Mouse (Mus musculus): ENCODE results near the gene Sestd1. TPM values are rescaled to one million over a fixed set of nuclear protein-coding genes. Genes with fewer than 3 reads are reported as not detected.

Sestd1 gene
- polyA plus RNA-seq, 1 experiment from 2014 or later = 5.3 TPM

DNA sequence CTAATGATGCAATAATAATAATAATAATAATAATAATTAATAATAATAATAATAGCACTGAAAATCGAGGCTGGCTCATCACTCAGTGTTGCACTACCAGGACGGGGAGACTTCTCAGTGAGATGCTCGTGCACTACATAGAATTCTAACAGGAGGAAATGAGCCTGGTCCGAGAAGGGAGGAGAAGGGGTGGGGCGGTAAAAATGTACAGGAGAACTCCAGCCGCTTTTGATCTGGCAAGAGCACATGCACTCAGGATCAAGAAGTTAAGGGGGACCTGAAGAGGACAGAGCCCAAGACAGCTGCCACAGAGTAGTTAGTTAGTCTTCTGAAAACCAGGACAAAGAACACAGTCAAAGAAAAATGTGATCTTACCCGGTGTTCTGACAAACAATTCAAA lies 15.1 kb downstream of the Sestd1 start:
- Histone ChIP-seq H3K4me1 (replicated peaks; ENCODE audit: control insufficient read depth, insufficient read depth, low read length) (no peaks in the 10 kb centered on the region), H3K27me3 (replicated peaks; ENCODE audit: control insufficient read depth, insufficient read depth, low read length) (no peaks in the 10 kb centered on the region), H3K9me3 (ENCODE audit: control insufficient read depth, low read length) (no peaks in the 10 kb centered on the region), H3K9ac (ENCODE audit: low read depth, low read length) (no peak overlapping the region), H3K36me3 (ENCODE audit: control insufficient read depth, insufficient read depth, low read length) (no peaks in the 10 kb centered on the region), H3K4me3 (ENCODE audit: low read depth, low read length) (no peak overlapping the region), H3K27ac (ENCODE audit: low read depth, low read length) (no peak overlapping the region), H3K4me2 (no peak overlapping the region)
- DNase-seq (ENCODE audit: low spot score) = no peak
- 62% methylated on average over 7 of the region's 7 CpGs for WGBS
- ATAC-seq (replicated peaks; ENCODE audit: low FRiP score) = no peak

DNA sequence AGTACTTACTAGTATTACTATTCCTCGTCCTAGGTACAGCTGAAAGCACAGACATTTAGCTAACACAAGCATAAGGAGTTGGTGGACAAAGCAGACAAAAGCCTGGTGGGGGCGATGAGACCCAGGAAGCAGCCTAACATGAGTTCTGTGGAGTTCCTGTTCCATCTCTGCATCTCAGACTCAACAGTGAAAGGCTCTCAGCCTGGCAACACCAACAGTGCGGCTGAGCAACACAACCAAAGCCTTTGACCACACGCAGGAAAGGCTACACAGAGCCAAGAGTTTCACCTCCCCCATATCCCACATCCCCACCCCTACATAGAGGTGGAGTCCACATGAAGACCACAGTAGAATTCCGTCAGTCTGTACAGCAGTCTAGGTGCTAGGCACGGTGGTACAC lies 15.8 kb downstream of the Sestd1 start:
- no peak overlapping the region for H3K9ac ChIP-seq (ENCODE audit: low read depth, low read length)
- ATAC-seq (replicated peaks; ENCODE audit: low FRiP score) (no peak), DNase-seq (ENCODE audit: low spot score) (no peak)
- H3K27me3 ChIP-seq (replicated peaks; ENCODE audit: control insufficient read depth, insufficient read depth, low read length) = no peaks in the 10 kb centered on the region
- no peak overlapping the region for H3K27ac ChIP-seq (ENCODE audit: low read depth, low read length)
- WGBS = 70% methylated on average over 6 of the region's 6 CpGs
- no peaks in the 10 kb centered on the region for H3K36me3 ChIP-seq (ENCODE audit: control insufficient read depth, insufficient read depth, low read length)
- no peaks in the 10 kb centered on the region for H3K9me3 ChIP-seq (ENCODE audit: control insufficient read depth, low read length)
- no peak overlapping the region for H3K4me2 ChIP-seq
- no peaks in the 10 kb centered on the region for H3K4me1 ChIP-seq (replicated peaks; ENCODE audit: control insufficient read depth, insufficient read depth, low read length)
- H3K4me3 ChIP-seq (ENCODE audit: low read depth, low read length) = no peak overlapping the region

DNA sequence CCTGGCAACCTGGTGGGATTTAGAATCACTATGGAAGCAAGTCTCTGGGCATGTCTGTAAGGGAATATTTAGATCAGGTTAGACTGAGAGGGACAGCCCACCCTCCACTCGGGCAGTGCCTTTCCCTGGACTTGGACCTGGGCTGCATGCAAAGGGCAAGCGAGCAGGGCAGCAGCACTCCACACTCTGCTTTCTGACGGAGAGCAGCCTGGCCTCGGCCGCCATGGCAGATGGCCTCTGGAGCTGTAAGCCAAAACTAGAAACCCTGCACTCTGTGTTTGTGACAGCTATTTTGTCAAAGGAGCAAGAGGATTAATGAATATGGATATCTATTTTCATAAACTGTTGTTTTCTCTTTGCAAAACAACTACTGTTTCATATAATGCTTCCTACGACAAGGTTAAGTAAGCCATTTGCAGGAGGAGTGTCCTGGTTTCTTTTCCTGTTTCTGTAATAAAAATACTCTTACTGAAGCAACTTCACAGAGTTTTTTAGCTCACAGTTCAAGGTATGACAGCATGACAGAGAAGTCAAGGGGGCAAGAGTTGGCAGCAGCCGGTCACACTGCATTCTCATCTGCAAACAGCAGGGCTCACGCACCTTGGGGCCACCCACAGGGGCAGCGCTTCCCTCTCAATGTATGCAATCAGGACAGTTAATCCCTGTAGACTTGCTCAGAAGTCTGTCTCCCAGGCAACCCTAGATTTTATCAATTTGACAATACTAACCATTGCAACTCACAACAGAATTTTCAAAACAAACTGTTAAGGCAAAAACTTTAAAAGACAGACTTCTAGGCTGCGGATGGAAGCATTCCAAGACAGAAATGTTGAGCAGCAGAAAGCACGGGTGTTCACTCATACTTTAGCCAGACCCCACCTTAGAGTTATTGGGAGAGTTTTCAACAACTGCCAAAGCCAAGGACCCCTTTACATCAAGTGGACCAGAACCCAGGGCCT lies 16.6 kb downstream of the Sestd1 start:
- ATAC-seq (replicated peaks; ENCODE audit: low FRiP score) = no peak
- H3K9ac ChIP-seq (ENCODE audit: low read depth, low read length) = no peak overlapping the region
- H3K27ac ChIP-seq (ENCODE audit: low read depth, low read length) = no peak overlapping the region
- no peaks in the 10 kb centered on the region for H3K9me3 ChIP-seq (ENCODE audit: control insufficient read depth, low read length)
- H3K4me2 ChIP-seq = no peak overlapping the region
- no peaks in the 10 kb centered on the region for H3K36me3 ChIP-seq (ENCODE audit: control insufficient read depth, insufficient read depth, low read length)
- WGBS = 59% methylated on average over 11 of the region's 11 CpGs
- H3K4me1 ChIP-seq (replicated peaks; ENCODE audit: control insufficient read depth, insufficient read depth, low read length) = no peaks in the 10 kb centered on the region
- DNase-seq (ENCODE audit: low spot score) = no peak
- no peaks in the 10 kb centered on the region for H3K27me3 ChIP-seq (replicated peaks; ENCODE audit: control insufficient read depth, insufficient read depth, low read length)
- no peak overlapping the region for H3K4me3 ChIP-seq (ENCODE audit: low read depth, low read length)

DNA sequence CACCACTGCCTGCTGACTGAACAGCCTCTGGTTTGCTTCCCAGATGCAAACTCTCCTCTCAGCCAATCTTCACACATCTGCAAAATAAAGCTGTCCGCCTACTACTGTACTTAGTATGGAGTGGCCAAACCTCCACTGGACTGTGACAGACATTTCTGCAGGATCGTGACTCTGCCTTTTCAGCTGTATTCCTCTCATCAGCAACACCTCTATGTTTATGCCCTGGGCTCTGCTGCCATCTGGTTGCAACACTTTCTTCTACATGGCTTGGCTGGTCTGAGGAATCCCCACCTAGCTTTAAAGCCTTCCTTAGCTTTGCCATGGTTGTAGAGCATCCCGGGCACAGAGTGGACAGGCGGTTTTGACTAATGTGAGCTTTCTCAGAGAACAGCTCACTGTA lies 20.3 kb downstream of the Sestd1 start:
- Histone ChIP-seq H3K4me3 (ENCODE audit: low read depth, low read length) (no peak overlapping the region), H3K4me1 (replicated peaks; ENCODE audit: control insufficient read depth, insufficient read depth, low read length) (no peaks in the 10 kb centered on the region), H3K36me3 (ENCODE audit: control insufficient read depth, insufficient read depth, low read length) (no peaks in the 10 kb centered on the region), H3K4me2 (no peak overlapping the region), H3K9me3 (ENCODE audit: control insufficient read depth, low read length) (no peaks in the 10 kb centered on the region), H3K27ac (ENCODE audit: low read depth, low read length) (no peak overlapping the region), H3K9ac (ENCODE audit: low read depth, low read length) (no peak overlapping the region), H3K27me3 (replicated peaks; ENCODE audit: control insufficient read depth, insufficient read depth, low read length) (no peaks in the 10 kb centered on the region)
- WGBS = 83% methylated on average over 4 of the region's 4 CpGs
- DNase-seq (ENCODE audit: low spot score) = no peak
- ATAC-seq (replicated peaks; ENCODE audit: low FRiP score) = no peak

GRCm38 (mm10) chr2:77253227-77253626 lies 27.2 kb downstream of the Sestd1 start:
- WGBS = 88% methylated on average over 6 of the region's 6 CpGs

DNA sequence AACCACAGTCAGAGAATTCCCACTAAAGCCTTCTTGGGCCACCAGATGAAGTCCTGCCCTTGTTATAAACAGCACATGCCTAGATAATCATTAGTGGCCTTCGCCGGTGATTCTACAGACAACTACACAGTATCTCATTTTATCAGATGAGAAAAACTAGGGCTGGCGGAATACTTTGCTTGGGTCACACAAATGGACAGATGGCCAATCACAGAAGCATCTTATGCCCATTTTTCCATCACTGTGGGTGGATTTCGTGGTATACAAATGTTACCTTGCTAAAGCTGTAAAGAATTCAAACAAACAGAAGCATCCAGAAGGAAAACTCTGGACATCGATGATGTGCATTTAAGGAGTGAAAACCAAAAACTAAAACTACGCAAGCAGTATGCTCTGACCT lies 28.7 kb downstream of the Sestd1 start:
- no peaks in the 10 kb centered on the region for H3K9me3 ChIP-seq (ENCODE audit: control insufficient read depth, low read length)

More at GRCm38 (mm10) chr2:77253227-77253626, 27.2 kb downstream of the Sestd1 start:
- Histone ChIP-seq H3K27ac (ENCODE audit: low read depth, low read length) (no peak overlapping the region), H3K4me1 (replicated peaks; ENCODE audit: control insufficient read depth, insufficient read depth, low read length) (no peaks in the 10 kb centered on the region), H3K4me3 (ENCODE audit: low read depth, low read length) (no peak overlapping the region), H3K27me3 (replicated peaks; ENCODE audit: control insufficient read depth, insufficient read depth, low read length) (no peaks in the 10 kb centered on the region), H3K36me3 (ENCODE audit: control insufficient read depth, insufficient read depth, low read length) (no peaks in the 10 kb centered on the region), H3K9me3 (ENCODE audit: control insufficient read depth, low read length) (no peaks in the 10 kb centered on the region), H3K4me2 (no peak overlapping the region), H3K9ac (ENCODE audit: low read depth, low read length) (no peak overlapping the region)
- ATAC-seq (replicated peaks; ENCODE audit: low FRiP score) = no peak
- no peak for DNase-seq (ENCODE audit: low spot score)

GRCm38 (mm10) chr2:77249771-77250681 lies 30.4 kb downstream of the Sestd1 start:
- WGBS = 43% methylated on average over 8 of the region's 8 CpGs
- no peak overlapping the region for H3K27ac ChIP-seq (ENCODE audit: low read depth, low read length)
- H3K9me3 ChIP-seq (ENCODE audit: control insufficient read depth, low read length) = no peaks in the 10 kb centered on the region
- no peak overlapping the region for H3K4me3 ChIP-seq (ENCODE audit: low read depth, low read length)
- H3K27me3 ChIP-seq (replicated peaks; ENCODE audit: control insufficient read depth, insufficient read depth, low read length) = no peaks in the 10 kb centered on the region
- DNase-seq (ENCODE audit: low spot score) (no peak), ATAC-seq (replicated peaks; ENCODE audit: low FRiP score) (no peak)
- no peaks in the 10 kb centered on the region for H3K4me1 ChIP-seq (replicated peaks; ENCODE audit: control insufficient read depth, insufficient read depth, low read length)
- no peak overlapping the region for H3K4me2 ChIP-seq
- H3K36me3 ChIP-seq (ENCODE audit: control insufficient read depth, insufficient read depth, low read length) = no peaks in the 10 kb centered on the region
- no peak overlapping the region for H3K9ac ChIP-seq (ENCODE audit: low read depth, low read length)

More for the DNA sequence above, 28.7 kb downstream of the Sestd1 start:
- no peak overlapping the region for H3K27ac ChIP-seq (ENCODE audit: low read depth, low read length)
- 85% methylated on average over 6 of the region's 6 CpGs for WGBS
- no peak overlapping the region for H3K9ac ChIP-seq (ENCODE audit: low read depth, low read length)
- DNase-seq (ENCODE audit: low spot score) (no peak), ATAC-seq (replicated peaks; ENCODE audit: low FRiP score) (no peak)
- no peak overlapping the region for H3K4me3 ChIP-seq (ENCODE audit: low read depth, low read length)
- H3K4me2 ChIP-seq = no peak overlapping the region
- H3K27me3 ChIP-seq (replicated peaks; ENCODE audit: control insufficient read depth, insufficient read depth, low read length) = no peaks in the 10 kb centered on the region
- H3K36me3 ChIP-seq (ENCODE audit: control insufficient read depth, insufficient read depth, low read length) = no peaks in the 10 kb centered on the region
- no peaks in the 10 kb centered on the region for H3K4me1 ChIP-seq (replicated peaks; ENCODE audit: control insufficient read depth, insufficient read depth, low read length)

DNA sequence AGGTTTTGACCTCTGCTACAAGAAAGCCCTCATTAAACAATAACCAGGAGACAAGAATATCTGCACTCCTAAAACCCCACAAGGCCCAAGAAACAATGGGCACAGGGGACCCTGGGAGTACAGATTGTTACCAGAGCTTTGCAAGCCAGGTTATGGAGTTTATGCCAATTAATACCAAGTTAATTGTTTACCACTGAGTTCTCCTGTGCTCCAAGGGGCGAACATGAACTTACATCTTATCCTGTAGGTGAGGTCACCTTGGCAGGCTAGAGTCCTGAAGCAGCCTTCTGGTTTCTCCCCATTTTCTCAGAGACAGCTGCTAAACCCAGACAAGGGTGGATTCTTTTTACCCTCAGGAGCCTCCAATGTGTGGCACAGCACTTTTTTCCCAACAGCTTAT lies 32.0 kb downstream of the Sestd1 start:
- Histone ChIP-seq H3K27ac (ENCODE audit: low read depth, low read length) (no peak overlapping the region), H3K4me3 (ENCODE audit: low read depth, low read length) (no peak overlapping the region), H3K4me1 (replicated peaks; ENCODE audit: control insufficient read depth, insufficient read depth, low read length) (no peaks in the 10 kb centered on the region), H3K27me3 (replicated peaks; ENCODE audit: control insufficient read depth, insufficient read depth, low read length) (no peaks in the 10 kb centered on the region), H3K4me2 (no peak overlapping the region), H3K9me3 (ENCODE audit: control insufficient read depth, low read length) (no peaks in the 10 kb centered on the region), H3K36me3 (ENCODE audit: control insufficient read depth, insufficient read depth, low read length) (no peaks in the 10 kb centered on the region), H3K9ac (ENCODE audit: low read depth, low read length) (no peak overlapping the region)
- ATAC-seq (replicated peaks; ENCODE audit: low FRiP score) (no peak), DNase-seq (ENCODE audit: low spot score) (no peak)
- WGBS = 69% methylated on average over 1 of the region's 1 CpGs
